Mouse (Mus musculus): ENCODE measurements around the gene Gpr87.
A peak's percentile ranks its signal among the peaks of the same experiment; 100 is the strongest.

The Gpr87 gene

GRCm38 (mm10) chr3:59194938-59195337 lies at the start of gene Gpr87:
TSS of gene Gpr87 (minus strand) at chr3:59195104.
- no peak for DNase-seq

DNA sequence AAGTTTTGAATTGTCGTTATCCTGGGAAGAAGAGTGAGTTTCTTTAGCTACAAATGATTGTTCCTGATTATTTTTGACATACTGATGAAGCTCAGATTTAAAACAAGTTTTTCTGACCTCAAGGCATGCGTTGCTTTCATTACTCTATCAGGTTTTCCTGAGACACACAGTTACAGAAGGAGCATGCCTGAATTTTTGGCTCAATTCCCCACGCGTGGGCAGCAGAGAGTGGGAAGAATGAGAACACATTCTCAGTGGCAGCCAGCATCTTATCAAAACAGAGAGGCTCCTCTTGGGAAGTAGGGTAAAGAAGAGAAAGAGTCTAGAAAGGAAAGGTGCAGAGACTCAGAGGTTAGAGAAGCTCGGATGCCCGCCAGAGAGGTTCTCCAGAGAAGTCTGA lies 48.5 kb upstream of the Gpr87 start:
- DNase-seq, result peak; percentile 40 to 55

- no peak for DNase-seq
These were observed 40.0 kb upstream of the Gpr87 start for GRCm38 (mm10) chr3:59234878-59235277.

DNA sequence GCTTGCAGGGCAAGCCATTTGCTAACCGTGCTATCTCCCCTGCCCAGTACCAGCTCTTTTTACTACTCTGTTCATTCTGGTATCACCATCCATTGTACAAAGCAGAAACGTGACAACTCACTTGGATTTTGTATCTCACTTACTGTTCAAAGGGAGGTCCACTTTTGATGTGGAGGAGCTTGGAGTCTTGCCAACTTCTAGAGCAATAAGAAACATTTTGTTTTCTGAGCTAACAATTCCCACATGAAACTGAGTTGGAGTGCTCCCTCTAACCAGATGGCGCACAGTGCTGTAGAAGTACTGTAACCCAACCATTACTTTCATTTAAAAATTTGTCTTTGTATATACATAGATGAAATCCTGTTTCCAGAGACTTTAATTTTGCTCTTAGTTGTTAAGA lies 36.0 kb upstream of the Gpr87 start:
- no peak for DNase-seq

- DNase-seq, result peak; percentile 40 to 65
These were observed 34.0 kb upstream of the Gpr87 start for GRCm38 (mm10) chr3:59228730-59229551.

- DNase-seq, result no peak
These were observed 32.8 kb upstream of the Gpr87 start for GRCm38 (mm10) chr3:59227696-59228095.

DNA sequence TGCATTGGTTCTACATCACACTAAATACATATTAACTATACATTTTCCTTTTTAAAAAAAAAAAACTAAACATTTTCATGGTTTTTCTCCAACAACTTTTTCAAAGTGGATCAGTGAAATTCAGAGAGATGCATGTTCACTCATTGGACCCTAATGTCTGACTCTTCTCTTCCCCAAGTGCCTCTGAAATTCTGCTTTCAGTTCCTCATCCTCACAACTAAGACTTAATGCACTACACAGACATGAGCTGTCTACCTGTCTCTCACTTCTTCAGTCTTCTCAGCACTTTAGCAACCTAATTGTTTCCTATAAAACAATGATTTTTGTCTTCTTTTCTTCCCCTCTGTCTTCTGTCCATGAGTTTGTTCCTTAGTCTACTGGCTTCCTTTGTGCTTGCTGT lies 30.5 kb upstream of the Gpr87 start:
- DNase-seq, result no peak

DNA sequence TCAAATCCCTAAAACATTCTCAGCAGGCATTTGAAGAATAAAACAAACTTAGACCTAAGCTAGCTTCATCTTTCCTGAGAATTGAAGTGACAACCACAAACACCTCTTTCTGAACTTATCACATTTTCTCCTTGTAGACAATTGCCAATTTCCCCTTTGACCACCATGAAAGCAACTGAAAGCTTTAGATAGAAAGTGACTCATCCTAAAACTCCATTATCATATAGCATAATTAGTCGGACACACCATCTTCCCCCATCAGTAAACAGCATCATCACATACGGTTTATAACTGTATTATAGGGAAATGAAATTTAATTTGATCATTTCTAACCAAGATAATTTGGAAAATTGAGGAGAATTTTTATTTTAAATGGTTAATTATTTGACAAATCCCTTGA lies 27.4 kb upstream of the Gpr87 start:
- no peak for DNase-seq

DNA sequence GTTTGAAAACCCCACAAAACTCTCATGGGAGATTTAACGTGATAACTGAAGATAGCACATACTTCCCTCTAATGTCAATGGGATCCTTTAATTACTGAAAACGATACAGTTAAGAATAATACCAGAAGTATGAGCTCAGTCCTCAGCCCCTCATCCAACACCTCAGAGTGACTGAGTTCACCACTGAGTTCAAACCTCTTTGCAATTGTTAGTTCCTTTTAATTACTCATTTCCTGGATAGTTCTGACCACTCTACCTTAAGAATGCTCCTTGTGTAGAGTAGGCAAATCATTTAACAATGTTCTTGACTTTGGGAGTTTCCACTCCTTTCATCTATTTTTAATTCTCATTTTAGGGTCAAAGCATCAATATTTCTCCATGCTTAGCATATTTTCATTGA lies 24.4 kb upstream of the Gpr87 start:
- DNase-seq, result no peak

DNA sequence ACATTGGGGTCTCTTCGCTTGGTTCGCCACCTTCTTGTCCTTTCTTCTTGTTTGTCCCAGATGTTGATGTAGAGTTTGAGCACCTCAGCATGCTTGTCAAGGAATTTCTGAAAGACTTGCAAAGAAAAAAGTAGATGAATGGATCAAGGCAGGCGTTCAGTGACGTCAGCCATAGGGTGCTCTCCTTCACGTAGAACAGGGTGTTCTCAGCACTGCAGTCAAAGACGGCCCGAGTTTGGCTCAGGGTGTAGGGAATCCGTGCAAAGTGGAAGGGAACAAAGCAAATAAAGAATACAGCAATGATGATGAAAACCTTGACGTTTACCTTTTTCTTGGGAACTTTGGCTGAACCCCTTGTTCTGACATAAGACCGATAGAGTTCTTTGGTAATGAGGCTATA lies 22.3 kb upstream of the Gpr87 start:
- no peak for DNase-seq

GRCm38 (mm10) chr3:59212404-59212803 lies 17.5 kb upstream of the Gpr87 start:
- no peak for DNase-seq

DNA sequence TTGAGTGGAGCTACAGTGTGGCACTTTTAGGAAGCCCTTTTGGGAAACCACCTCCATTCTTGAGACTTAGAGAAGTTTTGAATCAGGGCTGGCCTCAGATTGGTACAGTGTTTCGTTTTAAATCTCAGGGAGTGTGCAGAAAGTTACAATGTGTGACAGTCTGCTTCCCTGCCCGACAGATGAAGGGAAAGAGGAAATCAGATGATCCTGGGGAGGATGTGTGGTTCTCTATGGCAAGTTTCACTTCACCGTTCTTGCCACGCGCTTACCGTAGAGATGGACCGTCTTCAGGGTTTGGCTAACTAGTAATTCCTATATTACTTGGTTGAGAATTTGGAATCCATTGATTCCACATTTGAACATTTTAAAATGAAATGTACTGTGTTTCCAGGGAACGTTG lies 16.9 kb upstream of the Gpr87 start:
- no peak for DNase-seq

- DNase-seq, result no peak
These were observed 15.8 kb upstream of the Gpr87 start, which contains the start of gene P2ry13 for GRCm38 (mm10) chr3:59210727-59211126. TSS of gene P2ry13 (minus strand) at chr3:59210882.

DNA sequence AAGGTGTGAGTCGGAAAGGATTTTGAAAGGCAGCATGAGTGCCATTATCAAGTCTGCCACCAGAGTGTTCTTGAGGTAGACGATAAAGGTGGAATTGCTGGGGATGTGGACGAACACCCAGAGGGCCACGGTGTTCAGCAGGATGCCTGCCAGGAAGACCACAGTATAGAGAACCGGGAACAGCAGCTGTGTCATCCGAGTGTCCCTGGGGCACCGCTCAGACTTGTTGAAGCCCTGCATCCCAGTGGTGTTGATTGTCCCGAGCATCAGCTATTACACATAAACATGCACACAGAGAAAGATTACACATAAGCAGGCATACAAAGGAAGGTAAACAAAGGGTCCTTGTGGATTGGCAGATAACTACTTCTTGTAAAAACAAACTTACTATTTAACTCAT lies 15.2 kb upstream of the Gpr87 start:
- DNase-seq, result no peak

DNA sequence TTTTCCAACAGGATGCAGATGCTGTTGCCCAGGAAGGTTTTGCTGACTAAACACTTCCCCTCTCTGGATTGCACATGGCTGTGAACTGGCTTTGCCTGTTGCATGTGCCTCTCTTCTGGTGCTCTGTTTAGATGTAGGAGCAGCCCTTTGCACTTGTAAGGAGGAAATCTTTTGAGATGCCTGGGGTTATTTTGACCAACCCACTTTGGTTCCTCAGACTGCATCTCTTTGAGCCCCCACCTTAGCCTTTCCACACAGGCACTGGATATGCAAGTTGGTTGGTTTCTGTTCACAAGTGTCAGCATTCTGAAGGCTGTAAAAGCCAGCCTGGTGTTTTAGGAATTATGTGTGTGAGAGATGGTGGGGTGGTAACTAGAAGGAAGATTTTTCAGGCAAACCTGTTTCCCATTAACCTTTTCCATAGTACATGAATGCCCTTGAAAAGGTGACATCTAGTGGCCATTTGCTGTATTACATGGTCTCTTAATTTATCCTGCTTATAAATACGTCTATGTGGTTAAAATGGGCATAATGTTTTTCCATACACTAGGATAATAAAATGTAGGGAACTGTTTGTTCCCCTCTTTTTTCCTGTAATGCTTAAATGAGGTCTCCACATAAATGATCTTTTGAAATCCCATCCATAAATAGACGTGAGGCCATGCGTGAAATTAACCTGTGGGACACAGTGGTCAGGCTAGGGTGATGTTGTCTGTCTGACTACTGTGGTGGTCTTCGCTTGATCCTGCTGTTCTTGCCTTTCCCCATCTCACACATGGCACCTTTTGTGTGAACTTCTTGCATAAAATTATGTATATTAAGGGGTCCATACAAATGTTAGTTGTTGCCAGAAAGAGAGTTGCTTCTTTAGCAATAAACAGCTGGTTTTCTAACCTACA lies 14.0 kb upstream of the Gpr87 start:
- DNase-seq, result no peak

DNA sequence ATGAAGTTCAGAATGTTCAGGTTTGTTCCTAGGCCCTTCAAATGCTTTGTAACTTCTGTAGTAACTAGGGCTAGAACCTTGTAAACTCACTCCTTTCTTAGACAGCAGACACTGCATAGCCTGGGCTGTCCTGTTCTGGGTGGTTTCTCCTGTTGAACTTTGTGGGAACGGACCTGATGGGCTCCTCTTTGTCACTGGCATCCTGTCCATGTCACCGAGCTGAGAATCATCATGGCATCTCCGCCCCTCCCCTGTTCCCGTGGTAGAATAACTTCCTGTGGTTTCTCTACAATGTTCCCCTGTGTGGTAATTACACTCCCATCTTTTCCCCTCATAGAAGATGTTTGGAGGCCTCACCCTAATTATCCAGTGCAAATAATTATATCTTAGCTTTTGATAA lies 11.0 kb upstream of the Gpr87 start:
- no peak for DNase-seq

DNA sequence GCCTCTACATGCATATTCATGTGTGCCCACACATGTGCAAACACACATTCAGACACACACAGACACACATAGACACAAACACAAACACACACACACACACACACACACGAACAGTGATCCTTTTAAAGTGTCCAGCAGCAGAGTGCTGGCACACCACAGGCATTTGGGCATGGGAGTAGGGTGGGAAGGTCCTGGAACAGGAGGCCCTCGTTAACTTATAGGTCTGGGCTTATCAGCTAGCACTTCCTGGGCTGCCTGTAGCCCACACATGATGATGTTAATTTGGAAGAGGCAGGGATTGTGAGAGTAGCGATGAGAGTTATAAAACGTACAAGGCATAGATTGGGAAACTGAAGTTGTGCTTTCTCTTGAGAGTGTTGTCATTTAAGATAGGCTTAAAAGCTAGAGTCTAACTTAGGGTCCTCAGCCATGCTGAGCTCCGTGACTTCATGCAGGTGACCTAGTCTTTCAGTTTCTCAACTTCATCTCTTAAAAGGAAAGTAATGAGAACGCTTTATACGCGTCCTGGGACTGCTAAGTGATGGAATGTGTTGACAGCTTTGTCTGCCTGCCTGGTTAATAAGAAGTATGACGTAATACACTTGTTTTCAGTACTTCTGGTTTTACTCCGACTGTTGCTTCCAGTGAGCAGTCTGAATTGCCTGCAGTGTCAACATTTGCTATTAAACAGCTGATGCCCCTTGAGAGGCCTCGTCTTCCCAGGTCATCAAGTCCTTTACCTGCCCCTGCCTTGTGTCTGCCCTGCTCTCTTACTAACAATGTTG lies 10.0 kb upstream of the Gpr87 start:
- DNase-seq, result no peak

- DNase-seq, result no peak
These were observed 9.1 kb upstream of the Gpr87 start for GRCm38 (mm10) chr3:59203802-59204520.

DNA sequence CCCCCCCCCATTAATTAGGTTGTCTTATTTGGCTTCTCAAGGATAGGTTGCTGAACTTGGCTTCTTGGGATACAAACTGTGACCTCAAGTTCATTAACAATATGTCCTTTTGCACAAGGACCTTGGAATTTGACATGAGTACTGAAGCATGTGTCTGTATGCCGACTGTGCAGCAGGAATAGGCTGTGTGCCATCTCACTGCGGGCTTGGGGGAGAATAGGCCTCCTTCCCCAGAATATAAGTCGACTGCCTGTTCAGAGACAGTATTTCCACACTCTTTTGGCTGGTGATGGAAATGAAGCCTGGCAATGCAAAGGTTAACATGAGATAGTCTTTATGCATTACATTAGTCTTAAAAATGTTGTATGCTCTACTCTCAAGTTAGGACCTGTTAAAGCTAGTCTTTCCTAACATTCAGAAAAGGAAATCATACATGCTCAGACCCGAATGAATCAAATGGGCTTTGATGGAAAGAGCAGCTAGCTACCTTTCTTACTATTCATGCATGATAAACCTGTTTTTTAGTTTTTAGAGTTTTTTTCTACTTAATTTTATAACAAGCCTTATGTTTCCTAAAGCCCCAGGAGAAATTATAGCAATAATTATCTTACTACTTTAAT lies 2.5 kb upstream of the Gpr87 start:
- DNase-seq, result no peak

DNA sequence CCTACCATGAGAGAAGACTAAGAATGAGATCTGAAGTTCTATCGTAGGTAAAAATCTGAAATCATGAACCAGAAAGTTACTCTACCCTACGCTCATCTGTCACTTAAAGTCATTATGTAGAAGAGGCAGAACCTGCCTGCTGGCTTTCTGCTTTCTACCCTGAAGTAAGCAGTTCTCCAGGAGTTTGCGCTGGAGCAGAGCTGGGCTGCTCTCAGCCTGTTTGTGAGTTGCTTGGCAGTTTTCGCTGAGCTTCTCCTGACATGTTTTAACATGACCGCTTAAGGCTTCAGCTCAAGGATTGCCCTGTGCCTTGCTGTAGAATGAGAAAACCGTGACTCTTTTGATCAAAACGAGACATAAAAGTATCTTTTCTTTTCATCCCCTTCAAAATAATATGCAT lies 805 bp downstream of the Gpr87 start:
- no peak for DNase-seq

- no peak for DNase-seq
These were observed 3.2 kb downstream of the Gpr87 start for GRCm38 (mm10) chr3:59191674-59192073.

GRCm38 (mm10) chr3:59187336-59187735 lies 7.6 kb downstream of the Gpr87 start:
- DNase-seq, result no peak
